Mouse (Mus musculus): ENCODE measurements at regions not wholly inside any gene's neighbourhood (a gene's known extent, or its start where the extent isn't known, plus 50 kb on each side); places are given as distances from the start of the nearest gene placed in this dataset.

DNA sequence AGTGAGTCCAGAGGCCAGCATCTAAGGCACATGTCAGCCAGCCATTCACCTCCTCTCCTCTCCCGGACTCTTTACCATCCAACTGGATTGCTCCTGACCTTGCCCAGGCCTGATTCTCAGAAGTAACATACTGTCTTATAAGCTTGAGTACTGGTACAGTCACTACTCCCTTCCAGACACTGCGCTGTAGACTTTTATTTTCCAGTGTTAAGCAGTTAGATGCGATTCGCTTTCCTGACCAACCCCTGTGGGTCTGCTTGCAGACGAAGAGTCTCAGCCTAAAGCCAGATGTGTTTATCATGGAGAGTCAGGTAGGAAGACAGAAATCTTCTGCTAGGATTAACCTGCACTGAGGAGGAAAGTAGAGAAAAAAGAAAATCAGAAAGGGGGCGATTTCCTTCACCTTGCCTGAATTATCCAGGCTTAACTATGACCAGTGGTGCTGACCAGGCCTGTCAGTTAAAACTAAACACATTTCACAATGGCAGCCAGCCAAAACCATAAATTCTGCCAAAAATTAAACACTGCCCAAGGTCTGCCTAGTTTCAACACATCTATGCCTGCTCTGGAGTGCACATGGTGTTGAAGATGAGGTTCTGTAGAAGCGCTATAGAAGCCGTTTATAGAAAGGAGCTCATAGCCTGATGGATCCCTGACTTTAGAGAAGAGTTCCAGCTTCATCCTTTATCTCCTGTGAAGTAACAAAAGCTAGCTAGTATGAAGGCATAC, 199.5 kb upstream of the Mctp2 start:
- H3K4me3 ChIP-seq (ENCODE audit: low read depth, low read length) = no peak overlapping the region
- H3K9me3 ChIP-seq (ENCODE audit: control insufficient read depth) = no peaks in the 10 kb centered on the region
- no peaks in the 10 kb centered on the region for H3K27me3 ChIP-seq (replicated peaks; ENCODE audit: control insufficient read depth, insufficient read depth, low read length)
- no peak for ATAC-seq
- 79% methylated on average over 8 of the region's 8 CpGs for WGBS
- no peak overlapping the region for H3K9ac ChIP-seq (ENCODE audit: low read depth, low read length)
- H3K36me3 ChIP-seq (ENCODE audit: control insufficient read depth, insufficient read depth) = no peaks in the 10 kb centered on the region
- no peak for TF ChIP-seq CTCF (IDR thresholded peaks at IDR 0.05; ENCODE audit: low read depth)
- H3K4me2 ChIP-seq (replicated peaks; ENCODE audit: low read depth) = no peak overlapping the region
- no peaks in the 10 kb centered on the region for H3K4me1 ChIP-seq (replicated peaks; ENCODE audit: control insufficient read depth, insufficient read depth, low read length)
- H3K27ac ChIP-seq (ENCODE audit: low read depth, low read length) = no peak overlapping the region

- no peak for ATAC-seq
These were observed 201.5 kb upstream of the Mctp2 start for GRCm38 (mm10) chr7:72507946-72508345.

DNA sequence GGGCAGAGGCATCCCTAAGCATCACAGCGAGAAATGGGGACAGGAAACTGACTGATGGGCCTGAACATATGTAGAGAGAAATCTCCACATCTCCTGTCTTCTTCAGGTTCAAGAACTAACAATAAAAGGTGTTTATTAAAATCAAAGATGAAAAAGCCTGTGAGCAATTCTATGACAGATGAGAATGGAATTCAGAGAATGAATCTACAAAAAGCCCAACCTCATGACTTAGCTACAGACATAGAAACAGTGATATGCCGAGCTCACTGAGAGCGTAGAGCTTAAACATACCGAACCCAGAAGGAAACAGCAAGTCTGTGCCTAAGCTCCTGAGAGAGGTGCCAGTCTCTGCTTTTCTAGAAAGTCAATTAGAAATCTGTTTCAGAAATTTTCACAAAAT, 203.7 kb upstream of the Mctp2 start:
- Histone ChIP-seq H3K9me3 (ENCODE audit: control insufficient read depth) (no peaks in the 10 kb centered on the region), H3K36me3 (ENCODE audit: control insufficient read depth, insufficient read depth) (no peaks in the 10 kb centered on the region), H3K4me1 (replicated peaks; ENCODE audit: control insufficient read depth, insufficient read depth, low read length) (no peaks in the 10 kb centered on the region), H3K27me3 (replicated peaks; ENCODE audit: control insufficient read depth, insufficient read depth, low read length) (no peaks in the 10 kb centered on the region), H3K27ac (ENCODE audit: low read depth, low read length) (no peak overlapping the region), H3K9ac (ENCODE audit: low read depth, low read length) (no peak overlapping the region), H3K4me2 (replicated peaks; ENCODE audit: low read depth) (no peak overlapping the region), H3K4me3 (ENCODE audit: low read depth, low read length) (no peak overlapping the region)
- 75% methylated on average over 4 of the region's 4 CpGs for WGBS
- no peak for ATAC-seq
- no peak for TF ChIP-seq CTCF (IDR thresholded peaks at IDR 0.05; ENCODE audit: low read depth)

More at GRCm38 (mm10) chr7:72507946-72508345, 201.5 kb upstream of the Mctp2 start:
- Histone ChIP-seq H3K4me3 (ENCODE audit: low read depth, low read length) (no peak overlapping the region), H3K9me3 (ENCODE audit: control insufficient read depth) (no peaks in the 10 kb centered on the region), H3K36me3 (ENCODE audit: control insufficient read depth, insufficient read depth) (no peaks in the 10 kb centered on the region), H3K27me3 (replicated peaks; ENCODE audit: control insufficient read depth, insufficient read depth, low read length) (no peaks in the 10 kb centered on the region), H3K27ac (ENCODE audit: low read depth, low read length) (no peak overlapping the region), H3K4me1 (replicated peaks; ENCODE audit: control insufficient read depth, insufficient read depth, low read length) (no peaks in the 10 kb centered on the region), H3K9ac (ENCODE audit: low read depth, low read length) (no peak overlapping the region), H3K4me2 (replicated peaks; ENCODE audit: low read depth) (no peak overlapping the region)
- WGBS = 72% methylated on average over 5 of the region's 5 CpGs
- no peak for TF ChIP-seq CTCF (IDR thresholded peaks at IDR 0.05; ENCODE audit: low read depth)

DNA sequence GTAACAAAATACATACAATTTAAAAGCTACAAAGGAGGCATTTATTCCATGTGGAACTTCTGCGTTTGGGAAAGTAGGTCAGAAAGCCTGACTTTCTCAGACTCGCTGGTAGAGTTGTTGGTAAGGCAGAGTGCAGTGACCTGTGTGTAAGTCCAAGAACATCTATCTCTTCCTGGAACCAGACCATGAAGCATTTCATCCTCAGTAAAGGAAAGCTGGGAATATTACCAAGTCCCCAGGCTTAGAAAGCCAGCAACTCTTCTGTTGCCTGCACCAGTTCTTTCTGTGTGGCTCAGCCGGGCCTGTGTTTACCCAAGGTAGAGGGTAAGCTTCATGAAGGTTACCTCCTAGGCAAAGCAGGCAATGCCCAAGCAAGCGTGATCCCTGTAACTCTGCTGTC, 207.0 kb upstream of the Mctp2 start:
- ATAC-seq = no peak
- TF ChIP-seq CTCF (IDR thresholded peaks at IDR 0.05; ENCODE audit: low read depth) = no peak
- Histone ChIP-seq H3K27ac (ENCODE audit: low read depth, low read length) (no peak overlapping the region), H3K4me2 (replicated peaks; ENCODE audit: low read depth) (no peak overlapping the region), H3K4me1 (replicated peaks; ENCODE audit: control insufficient read depth, insufficient read depth, low read length) (no peaks in the 10 kb centered on the region), H3K4me3 (ENCODE audit: low read depth, low read length) (no peak overlapping the region), H3K27me3 (replicated peaks; ENCODE audit: control insufficient read depth, insufficient read depth, low read length) (no peaks in the 10 kb centered on the region), H3K9me3 (ENCODE audit: control insufficient read depth) (no peaks in the 10 kb centered on the region), H3K9ac (ENCODE audit: low read depth, low read length) (no peak overlapping the region), H3K36me3 (ENCODE audit: control insufficient read depth, insufficient read depth) (no peaks in the 10 kb centered on the region)
- WGBS = 76% methylated on average over 4 of the region's 4 CpGs

- H3K4me2 ChIP-seq (replicated peaks; ENCODE audit: low read depth) = no peak overlapping the region
- no peak overlapping the region for H3K27ac ChIP-seq (ENCODE audit: low read depth, low read length)
- WGBS = 84% methylated on average over 2 of the region's 2 CpGs
- no peak for ATAC-seq
- no peak overlapping the region for H3K9ac ChIP-seq (ENCODE audit: low read depth, low read length)
- no peaks in the 10 kb centered on the region for H3K9me3 ChIP-seq (ENCODE audit: control insufficient read depth)
- H3K27me3 ChIP-seq (replicated peaks; ENCODE audit: control insufficient read depth, insufficient read depth, low read length) = no peaks in the 10 kb centered on the region
- no peak overlapping the region for H3K4me3 ChIP-seq (ENCODE audit: low read depth, low read length)
- no peak for TF ChIP-seq CTCF (IDR thresholded peaks at IDR 0.05; ENCODE audit: low read depth)
- no peaks in the 10 kb centered on the region for H3K36me3 ChIP-seq (ENCODE audit: control insufficient read depth, insufficient read depth)
- no peaks in the 10 kb centered on the region for H3K4me1 ChIP-seq (replicated peaks; ENCODE audit: control insufficient read depth, insufficient read depth, low read length)
These were observed 208.4 kb upstream of the Mctp2 start for GRCm38 (mm10) chr7:72514851-72515250.

DNA sequence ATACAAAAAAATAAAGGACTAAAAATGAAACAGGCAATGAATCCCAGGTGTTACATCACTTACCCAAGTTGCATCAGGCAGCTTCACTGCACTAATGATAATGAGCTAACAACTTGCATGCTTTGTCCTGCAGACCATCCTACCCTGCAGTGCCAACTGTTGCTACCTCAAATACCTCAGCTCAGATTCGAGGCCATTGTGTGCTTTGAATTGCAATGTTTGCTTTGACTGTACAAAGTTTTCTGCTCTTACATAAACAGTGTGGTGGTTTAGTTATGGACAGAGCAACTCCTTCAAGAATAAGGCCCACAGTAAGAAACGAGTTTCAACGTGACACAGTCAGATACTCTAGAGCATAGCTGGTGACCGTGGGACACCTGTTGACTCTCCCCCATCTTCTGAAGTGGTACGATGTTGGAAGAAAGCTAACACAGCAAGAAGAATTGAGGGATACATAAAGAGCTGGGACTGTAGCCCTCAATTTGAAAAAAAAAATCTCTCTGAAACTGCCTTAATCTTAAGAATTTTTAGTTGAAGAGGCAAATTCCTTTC, 212.1 kb upstream of the Mctp2 start:
- H3K4me2 ChIP-seq (replicated peaks; ENCODE audit: low read depth) = no peak overlapping the region
- no peak for ATAC-seq
- WGBS = 53% methylated on average over 5 of the region's 5 CpGs
- no peaks in the 10 kb centered on the region for H3K9me3 ChIP-seq (ENCODE audit: control insufficient read depth)
- H3K9ac ChIP-seq (ENCODE audit: low read depth, low read length) = no peak overlapping the region
- no peak for TF ChIP-seq CTCF (IDR thresholded peaks at IDR 0.05; ENCODE audit: low read depth)
- no peaks in the 10 kb centered on the region for H3K4me1 ChIP-seq (replicated peaks; ENCODE audit: control insufficient read depth, insufficient read depth, low read length)
- no peak overlapping the region for H3K4me3 ChIP-seq (ENCODE audit: low read depth, low read length)
- no peaks in the 10 kb centered on the region for H3K36me3 ChIP-seq (ENCODE audit: control insufficient read depth, insufficient read depth)
- H3K27me3 ChIP-seq (replicated peaks; ENCODE audit: control insufficient read depth, insufficient read depth, low read length) = no peaks in the 10 kb centered on the region
- no peak overlapping the region for H3K27ac ChIP-seq (ENCODE audit: low read depth, low read length)
